Mouse (Mus musculus) intestine, postnatal 0 days (tissue): ENCODE data around the gene Pla2g5. TPM values are rescaled to one million over a fixed set of nuclear protein-coding genes. Genes with fewer than 3 reads are reported as not detected.
"Not testable (repeated sequence)": the region's sequence is repeated elsewhere in the genome, so short reads cannot be mapped to it uniquely, and the experiment has no call there.

Experiments used
- ATAC-seq: fragments of 200-750 bp; cut with Nextera tagmentation; 2 replicates; pipeline ENCODE4 v1.8.0; 2017; ENCODE audit warnings: mild to moderate bottlenecking, moderate TSS enrichment, moderate library complexity
- H3K27ac ChIP-seq: fragments of 300-500 bp; sonication (generic); 2 replicates; pipeline ENCODE4 v1.5.1; 2014; ENCODE audit warnings: mild to moderate bottlenecking, low read depth, low read length, moderate library complexity
- H3K27me3 ChIP-seq: fragments of 300-500 bp; sonication (generic); replicated peaks from 2 replicates; pipeline ENCODE4 v1.6.1; 2014; ENCODE audit warnings: low read length, mixed read lengths; ENCODE audit not compliant: control insufficient read depth, insufficient read depth
- H3K36me3 ChIP-seq: fragments of 300-500 bp; sonication (generic); 2 replicates; pipeline ENCODE4 v1.6.1; 2014; ENCODE audit warnings: mild to moderate bottlenecking, moderate library complexity; ENCODE audit not compliant: control insufficient read depth, insufficient read depth
- H3K4me1 ChIP-seq: fragments of 300-500 bp; sonication (generic); replicated peaks from 2 replicates; pipeline ENCODE4 v1.6.1; 2014; ENCODE audit warnings: antibody characterized with exemption, low read length, mixed read lengths; ENCODE audit not compliant: control insufficient read depth, insufficient read depth
- H3K4me2 ChIP-seq: fragments of 300-500 bp; sonication (generic); replicated peaks from 2 replicates; pipeline ENCODE4 v1.6.1; 2014; ENCODE audit warnings: low read depth, mild to moderate bottlenecking, moderate library complexity
- H3K4me3 ChIP-seq: fragments of 300-500 bp; sonication (generic); 2 replicates; pipeline ENCODE4 v1.5.1; 2014; ENCODE audit warnings: low read depth, low read length
- H3K9ac ChIP-seq: fragments of 300-500 bp; sonication (generic); 2 replicates; pipeline ENCODE4 v1.6.1; 2014; ENCODE audit warnings: mild to moderate bottlenecking, low read depth, low read length
- H3K9me3 ChIP-seq: fragments of 300-500 bp; sonication (generic); 2 replicates; pipeline ENCODE4 v1.6.1; 2016; ENCODE audit warnings: mixed run types; ENCODE audit not compliant: control insufficient read depth
- CTCF ChIP-seq: sonication (generic); IDR thresholded peaks from 2 replicates; pipeline ENCODE4 v1.5.1; 2016; ENCODE audit warnings: low read depth, mild to moderate bottlenecking, control low read depth, antibody characterized with exemption, moderate library complexity
- WGBS: fragments of 180-500 bp; shearing (Covaris S2); extraction: QIAGEN DNeasy Blood & Tissue Kit; methylation state at CpG from one replicate; pipeline ENCODE4 v1.1.7; 2014; 5-methylcytosine and 5-hydroxymethylcytosine counted together
- polyA plus RNA-seq: library from polyadenylated mRNA; unstranded; fragments of >200 nt; fragmentation: Nextera tagmentation; extraction: Ambion mirVana; gene quantifications from 2 replicates; pipeline ENCODE4 v1.2.1, GENCODE M21; 2015

Pla2g5 gene
- polyA plus RNA-seq: 0.22 and 0.39 TPM in 2 replicates

DNA sequence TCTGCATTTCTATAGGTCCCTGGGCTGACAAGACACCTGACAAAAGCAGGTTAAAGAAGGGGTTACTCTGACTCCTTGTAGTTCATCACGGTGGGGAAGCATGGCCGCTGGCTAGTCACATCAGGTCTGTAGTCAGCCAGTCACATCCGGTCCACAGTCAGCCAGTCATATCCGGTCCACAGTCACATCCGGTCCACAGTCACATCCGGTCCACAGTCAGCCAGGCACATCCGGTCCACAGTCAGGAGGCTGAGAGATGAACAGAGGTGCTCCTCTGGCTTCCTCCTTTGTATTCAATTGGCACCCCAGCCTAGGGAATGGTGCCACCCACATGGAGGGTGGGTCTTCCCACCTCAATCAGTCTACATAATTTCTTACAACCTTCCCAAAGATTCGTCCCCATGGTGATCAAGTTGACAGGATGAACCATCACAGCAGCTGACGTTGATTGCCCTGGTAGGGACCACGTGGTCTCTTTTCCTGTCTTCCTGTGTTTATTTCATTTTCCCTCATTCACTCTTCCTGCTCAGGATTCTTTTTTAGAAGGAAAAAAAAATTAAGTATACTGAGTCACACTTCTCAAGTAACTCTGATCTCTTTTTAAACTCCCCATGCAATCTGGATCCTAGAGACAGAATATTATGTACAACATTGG is at the start of gene Pla2g5:
Pla2g5 (minus strand) TSS at position 139 of the 655 bp plus-strand sequence.
- no peak within 1 kb of the TSS for H3K9ac ChIP-seq
- no peak for TF ChIP-seq CTCF
- WGBS: 71% methylated on average over 10 of the region's 10 CpGs
- no peak for ATAC-seq
- no peak within 1 kb of the TSS for H3K4me2 ChIP-seq
- H3K4me3 ChIP-seq: no peak within 1 kb of the TSS
- H3K27ac ChIP-seq: no peak within 1 kb of the TSS
- H3K36me3 ChIP-seq: no peaks in the 10 kb centered on the region
- no peaks in the 10 kb centered on the region for H3K27me3 ChIP-seq
- no peaks in the 10 kb centered on the region for H3K9me3 ChIP-seq
- no peaks in the 10 kb centered on the region for H3K4me1 ChIP-seq

DNA sequence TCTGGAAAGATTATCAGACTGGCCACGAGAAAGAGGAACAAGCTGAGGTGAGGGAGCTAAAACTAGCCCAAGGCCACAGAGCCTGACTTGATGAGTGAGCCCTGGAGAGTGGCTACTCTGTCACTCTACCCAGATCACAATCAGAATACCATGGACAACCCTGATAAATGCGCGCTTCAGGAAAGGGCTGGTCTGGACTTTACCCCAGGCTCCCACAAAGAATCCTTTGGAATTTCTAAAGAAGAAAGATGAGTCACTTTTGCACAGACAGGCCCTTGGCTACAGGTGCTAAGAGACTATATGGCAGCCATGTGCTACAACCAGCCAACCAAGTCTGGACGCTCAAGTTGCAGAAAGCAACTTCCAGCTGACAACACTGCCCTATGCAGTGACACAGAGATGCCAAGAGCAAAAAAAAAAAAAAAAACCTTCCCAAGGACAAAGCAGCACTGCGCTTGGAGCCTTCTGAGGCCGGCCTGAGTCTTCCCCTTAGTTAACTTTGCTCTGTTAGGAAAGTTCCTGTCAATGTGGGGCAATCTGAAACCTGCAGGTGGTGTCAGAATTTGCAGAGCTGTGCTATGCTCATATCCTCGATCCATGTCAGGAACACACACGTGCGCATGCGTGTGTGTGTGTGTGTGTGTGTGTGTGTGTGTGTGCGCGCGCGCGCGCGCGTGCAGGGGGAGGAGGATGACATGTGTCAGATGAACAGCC is 42.5 kb upstream of the Pla2g5 start:
- no peak overlapping the region for H3K4me2 ChIP-seq
- TF ChIP-seq CTCF: no peak
- ATAC-seq: peak; percentile 60
- no peak overlapping the region for H3K9ac ChIP-seq
- H3K27me3 ChIP-seq: no peaks in the 10 kb centered on the region
- WGBS: 84% methylated on average over 18 of the region's 18 CpGs
- no peaks in the 10 kb centered on the region for H3K4me1 ChIP-seq
- H3K9me3 ChIP-seq: no peaks in the 10 kb centered on the region
- no peak overlapping the region for H3K4me3 ChIP-seq
- H3K36me3 ChIP-seq: peaks cover 64% of the 10 kb centered on the region
- no peak overlapping the region for H3K27ac ChIP-seq

DNA sequence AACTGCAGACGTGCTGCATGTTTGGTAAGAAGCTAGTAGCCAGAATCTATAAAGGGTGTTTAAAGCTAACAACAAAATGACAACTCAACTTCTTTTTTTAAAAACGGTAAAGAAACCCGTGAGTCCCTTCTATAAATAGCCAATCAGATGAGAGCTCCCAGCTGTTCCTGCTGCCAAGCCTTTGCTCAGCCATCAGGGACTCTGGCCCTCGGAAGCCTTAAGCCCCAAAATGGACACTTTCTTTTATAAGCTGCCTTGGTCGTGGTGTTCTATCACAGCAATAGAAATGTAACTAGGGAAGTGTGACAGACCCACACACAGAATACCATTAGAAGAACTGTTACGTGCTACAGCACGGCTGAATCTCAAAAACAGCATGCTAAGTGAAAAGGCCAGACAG is 36.1 kb upstream of the Pla2g5 start:
- Histone ChIP-seq H3K27ac (no peak overlapping the region), H3K36me3 (peaks cover 82% of the 10 kb centered on the region)

DNA sequence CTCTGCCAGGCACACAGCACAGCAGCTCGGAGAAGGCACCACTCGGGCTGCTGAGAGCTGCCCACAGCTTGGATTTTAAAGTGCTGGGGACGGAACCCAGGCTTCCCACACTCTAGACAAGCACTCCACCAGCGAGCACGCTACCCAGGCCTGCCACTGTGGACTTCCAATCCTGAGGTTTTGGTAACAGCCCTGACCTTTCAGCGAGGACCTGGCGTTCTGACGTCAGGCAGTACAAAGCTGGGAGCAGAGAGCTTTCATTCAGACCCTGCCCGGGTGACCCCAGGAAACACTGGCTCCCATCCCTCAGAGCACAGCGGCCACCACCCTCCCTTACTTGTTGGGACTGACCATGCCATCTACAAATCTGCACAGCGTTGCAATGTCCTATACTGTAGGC is 30.5 kb upstream of the Pla2g5 start:
- not testable (repeated sequence) for H3K9me3 ChIP-seq, H3K27me3 ChIP-seq, ATAC-seq, H3K9ac ChIP-seq, H3K4me1 ChIP-seq, H3K27ac ChIP-seq, H3K4me3 ChIP-seq, H3K4me2 ChIP-seq
- peaks cover 54% of the 10 kb centered on the region for H3K36me3 ChIP-seq
- 95% methylated on average over 11 of the region's 11 CpGs for WGBS

More for the DNA sequence above, 36.1 kb upstream of the Pla2g5 start:
- Histone ChIP-seq H3K9me3 (no peaks in the 10 kb centered on the region), H3K4me2 (no peak overlapping the region), H3K9ac (no peak overlapping the region), H3K4me3 (no peak overlapping the region), H3K27me3 (no peaks in the 10 kb centered on the region), H3K4me1 (no peaks in the 10 kb centered on the region)
- no peak for TF ChIP-seq CTCF
- WGBS: 65% methylated on average over 7 of the region's 7 CpGs
- no peak for ATAC-seq

DNA sequence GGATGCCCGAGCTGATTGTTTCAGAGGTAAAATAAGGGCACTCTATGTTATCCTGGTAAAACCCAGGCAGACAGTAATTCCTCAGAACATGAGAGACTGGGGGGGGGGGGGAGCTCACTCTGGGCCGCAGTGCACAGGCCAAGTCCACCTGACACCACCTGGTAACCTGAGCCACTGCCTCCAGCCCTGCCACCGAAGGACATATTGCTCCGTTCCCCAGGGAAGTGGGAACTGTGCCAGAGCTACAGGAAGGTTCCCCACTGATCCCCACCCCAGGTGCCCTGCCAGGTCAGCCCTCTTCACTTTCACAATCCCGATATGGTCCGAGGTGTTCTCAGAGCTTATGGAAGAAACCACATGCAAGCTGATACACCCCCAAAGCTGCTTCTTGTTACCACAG is 29.4 kb upstream of the Pla2g5 start:
- no peak for TF ChIP-seq CTCF
- H3K4me2 ChIP-seq: no peak overlapping the region
- H3K27me3 ChIP-seq: no peaks in the 10 kb centered on the region
- peaks cover 43% of the 10 kb centered on the region for H3K36me3 ChIP-seq
- WGBS: 84% methylated on average over 6 of the region's 6 CpGs
- no peak overlapping the region for H3K9ac ChIP-seq
- ATAC-seq: no peak
- no peaks in the 10 kb centered on the region for H3K4me1 ChIP-seq
- H3K27ac ChIP-seq: no peak overlapping the region
- H3K4me3 ChIP-seq: no peak overlapping the region
- H3K9me3 ChIP-seq: no peaks in the 10 kb centered on the region

DNA sequence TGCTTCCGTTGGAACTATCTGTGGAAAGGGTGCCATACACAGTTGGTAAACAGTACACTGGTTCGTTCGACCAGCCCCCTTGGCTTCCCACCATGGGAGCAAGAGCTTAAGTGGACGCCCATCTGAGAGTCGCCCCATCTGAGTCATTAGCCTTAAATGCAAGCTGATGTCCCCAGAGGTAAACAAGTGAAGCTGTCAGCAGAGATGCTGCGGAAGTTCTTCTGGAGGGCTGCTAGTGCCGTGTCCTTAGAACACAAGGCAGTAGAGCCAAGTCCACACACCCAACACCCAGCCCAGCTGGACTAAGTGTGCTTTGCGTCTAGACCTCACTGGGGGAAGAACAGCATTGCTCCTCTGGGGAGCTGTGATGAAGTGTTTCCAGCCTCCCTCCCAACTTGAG is 26.4 kb upstream of the Pla2g5 start:
- no peak overlapping the region for H3K4me3 ChIP-seq
- no peaks in the 10 kb centered on the region for H3K9me3 ChIP-seq
- H3K4me1 ChIP-seq: no peaks in the 10 kb centered on the region
- WGBS: 58% methylated on average over 8 of the region's 8 CpGs
- no peak overlapping the region for H3K4me2 ChIP-seq
- no peak for TF ChIP-seq CTCF
- peaks cover 20% of the 10 kb centered on the region for H3K36me3 ChIP-seq
- H3K27me3 ChIP-seq: no peaks in the 10 kb centered on the region
- H3K9ac ChIP-seq: no peak overlapping the region
- ATAC-seq: no peak
- no peak overlapping the region for H3K27ac ChIP-seq
